Mouse (Mus musculus) spleen, adult 2 months (tissue): Measurements from ENCODE around the gene Arhgap10.

Experiments used
- CTCF ChIP-seq: fragments of 200-500 bp; IDR thresholded peaks from 2 replicates; pipeline ENCODE4 v1.5.1; 2011; ENCODE audit warnings: mild to moderate bottlenecking, inconsistent platforms; ENCODE audit not compliant: insufficient read depth, insufficient read length, insufficient replicate concordance; ENCODE audit errors: extremely low read depth
- POLR2A ChIP-seq: fragments of 200-500 bp; IDR thresholded peaks from 2 replicates; pipeline ENCODE4 v1.6.1; 2011; ENCODE audit warnings: low read depth, low read length, inconsistent platforms

DNA sequence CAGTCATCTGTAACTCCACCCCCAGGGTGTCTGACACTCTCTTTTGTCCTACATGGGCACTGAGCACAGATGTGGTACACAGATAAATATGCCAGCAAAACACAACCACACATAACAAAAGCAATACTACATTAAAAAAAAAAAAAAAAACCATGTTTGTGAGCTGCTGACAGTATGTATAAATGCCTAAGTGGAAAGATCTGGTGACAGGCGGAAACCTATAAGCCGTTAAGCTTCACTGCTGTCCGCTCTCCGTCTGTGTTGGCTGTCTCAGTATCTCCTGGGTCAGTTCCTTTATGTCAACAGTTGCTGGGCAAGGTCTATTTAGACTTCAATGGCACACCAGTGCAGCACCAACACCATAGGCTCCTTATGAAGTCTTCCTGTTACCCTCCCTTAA, 188.0 kb downstream of the Arhgap10 start:
- no peak for TF ChIP-seq CTCF
- TF ChIP-seq POLR2A = no peak
